Mouse (Mus musculus) c-Kit-negative CD71-positive TER-119-positive erythroid progenitor cells, embryonic 14.5 days (primary cell): Measurements from ENCODE around the gene Slc6a9.

Experiments used
- DNase-seq: peaks from one replicate; pipeline ENCODE4 v3.0.0-alpha.2; 2013; ENCODE audit warnings: low read depth, low spot score

Slc6a9 gene

DNA sequence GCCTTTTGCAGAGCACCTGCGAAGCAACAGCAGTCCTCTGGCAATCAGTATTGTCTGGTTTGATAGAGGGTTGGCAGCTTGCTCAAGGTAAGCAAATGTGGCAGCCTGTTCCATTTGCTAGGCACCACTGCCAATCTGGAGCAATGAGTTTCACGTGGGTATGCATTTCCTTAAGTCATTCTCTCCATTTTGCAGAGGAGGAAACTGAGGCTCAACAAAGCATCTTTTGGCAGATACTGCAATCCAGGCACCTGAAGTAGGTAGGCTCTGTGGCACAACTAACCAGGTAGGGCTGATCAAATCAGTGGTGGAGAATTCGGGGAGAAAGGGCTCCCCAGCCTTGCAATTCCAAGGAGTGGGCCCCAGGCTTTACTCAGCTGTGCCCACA is at the start of gene Slc6a9:
TSS of gene Slc6a9 (plus strand) at position 50 of the 388 bp plus-strand sequence.
- no peak for DNase-seq

GRCm38 (mm10) chr4:117786963-117787362 is 47.3 kb upstream of the Slc6a9 start:
- no peak for DNase-seq

DNA sequence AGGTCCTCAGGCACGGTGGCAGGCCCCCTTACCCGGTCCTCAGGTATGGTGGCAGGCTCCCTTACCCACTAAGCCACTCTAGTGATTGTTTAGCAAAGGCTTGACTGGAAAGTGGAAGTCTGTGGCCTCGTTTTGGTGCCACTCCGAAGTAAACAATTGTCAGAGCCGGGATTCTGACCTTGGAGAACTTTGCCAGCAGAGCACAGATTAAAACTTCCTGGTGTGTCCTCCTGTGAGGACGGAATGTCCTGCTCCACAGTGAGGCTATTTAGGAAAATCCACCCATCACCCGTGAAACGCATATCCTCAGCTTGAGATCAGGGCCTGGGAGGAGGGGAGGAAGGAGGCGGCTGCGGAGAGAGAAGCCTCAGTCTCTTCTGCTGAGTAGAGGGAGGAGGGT is 46.0 kb upstream of the Slc6a9 start:
- DNase-seq, result no peak

DNA sequence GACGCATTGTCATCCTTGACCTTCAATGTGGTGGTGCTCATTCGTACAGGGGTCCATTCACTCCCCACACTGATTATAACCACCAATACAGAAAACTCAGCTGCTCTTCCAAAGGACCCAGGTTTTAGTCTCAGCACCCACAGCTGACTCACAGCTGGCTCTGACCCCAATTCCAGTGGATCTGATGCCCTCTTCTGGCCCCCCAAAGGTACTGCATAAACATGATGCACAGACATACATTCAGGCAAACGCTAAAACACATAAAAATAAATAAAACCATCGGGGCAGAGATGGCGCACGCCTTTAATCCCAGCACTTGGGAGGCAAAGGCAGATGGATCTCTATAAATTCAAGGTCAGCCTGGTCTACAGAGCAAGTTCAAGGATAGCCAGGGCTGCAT is 34.4 kb upstream of the Slc6a9 start:
- no peak for DNase-seq

GRCm38 (mm10) chr4:117806992-117807391 is 27.3 kb upstream of the Slc6a9 start:
- peak; percentile 35 for DNase-seq

GRCm38 (mm10) chr4:117810933-117811332 is 23.4 kb upstream of the Slc6a9 start:
- DNase-seq, result no peak

- DNase-seq, result no peak
Measured at GRCm38 (mm10) chr4:117813591-117814192, 20.6 kb upstream of the Slc6a9 start.

DNA sequence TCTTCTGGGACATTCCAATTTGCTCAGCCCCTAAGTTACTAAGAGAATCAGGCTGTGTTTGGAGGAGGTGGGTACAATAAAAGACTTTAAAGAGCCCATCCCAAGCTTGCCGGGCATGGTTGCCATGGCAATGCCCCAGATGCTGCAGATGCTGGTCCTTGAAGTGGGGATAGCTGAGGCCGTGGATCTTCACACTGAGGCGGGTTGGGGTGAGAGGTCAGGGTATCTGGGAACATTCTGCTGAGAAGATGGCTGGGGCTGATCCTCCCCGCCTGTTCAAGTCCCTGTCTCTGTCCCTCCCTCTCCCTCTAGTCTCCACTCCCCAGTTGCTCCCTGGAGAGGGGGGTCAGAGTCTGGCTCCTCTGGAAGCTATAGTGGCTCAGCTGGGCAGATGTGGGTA is 20.0 kb upstream of the Slc6a9 start:
- no peak for DNase-seq

DNA sequence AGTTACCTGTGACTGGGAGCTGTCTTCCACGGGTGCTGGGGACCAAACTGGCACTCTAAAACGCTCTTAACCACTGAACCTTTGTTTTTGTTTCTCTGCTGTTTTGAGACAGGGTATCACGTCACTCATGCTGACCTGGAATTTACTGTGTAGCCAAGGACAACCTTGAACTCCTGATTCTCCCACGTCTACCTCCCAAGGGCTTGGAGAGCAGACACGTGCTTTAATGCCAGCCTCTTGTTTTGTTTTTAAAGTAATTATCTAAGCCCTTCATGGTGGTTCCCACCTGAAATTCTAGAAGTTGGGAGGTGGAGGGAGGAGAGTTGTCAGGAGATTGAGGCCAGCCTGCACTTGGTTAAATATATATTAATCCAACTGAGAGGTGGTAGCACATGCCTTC is 17.5 kb upstream of the Slc6a9 start:
- DNase-seq, result no peak

GRCm38 (mm10) chr4:117818032-117818431 is 16.3 kb upstream of the Slc6a9 start:
- DNase-seq, result no peak

DNA sequence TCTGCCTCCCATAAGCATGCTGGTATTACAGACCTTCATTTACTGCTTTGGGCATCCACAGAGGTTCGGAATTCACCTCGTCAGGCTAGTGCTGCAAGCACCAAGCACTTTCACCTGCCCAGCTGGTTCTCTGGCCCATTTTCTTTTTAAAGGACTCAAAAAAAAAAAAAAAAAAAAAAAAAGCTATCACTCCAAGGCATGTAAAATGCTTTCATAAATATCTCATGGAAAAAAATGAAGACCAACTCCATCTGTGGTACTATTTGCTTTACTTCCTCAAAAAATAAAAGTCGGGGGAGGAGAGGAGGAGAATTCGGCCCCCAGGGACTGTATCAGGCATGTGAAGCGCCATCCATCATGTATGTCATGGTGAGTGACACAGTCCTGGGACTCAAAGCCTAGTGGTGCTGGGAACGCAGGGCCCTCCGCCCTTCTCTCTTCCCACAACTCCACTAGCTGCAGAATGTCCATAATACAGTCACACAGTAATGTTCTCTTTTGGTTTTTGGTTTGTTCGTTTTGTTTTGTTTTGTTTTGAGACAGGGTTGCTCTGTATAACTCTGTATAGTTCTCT is 5.6 kb upstream of the Slc6a9 start:
- DNase-seq, result no peak

- DNase-seq, result peak; percentile 86
Measured at GRCm38 (mm10) chr4:117829260-117830123, 4.8 kb upstream of the Slc6a9 start.

GRCm38 (mm10) chr4:117830124-117830551 is 4.2 kb upstream of the Slc6a9 start:
- DNase-seq, result peak; percentile 90

- DNase-seq, result no peak
Measured at GRCm38 (mm10) chr4:117830801-117831200, 3.5 kb upstream of the Slc6a9 start.

DNA sequence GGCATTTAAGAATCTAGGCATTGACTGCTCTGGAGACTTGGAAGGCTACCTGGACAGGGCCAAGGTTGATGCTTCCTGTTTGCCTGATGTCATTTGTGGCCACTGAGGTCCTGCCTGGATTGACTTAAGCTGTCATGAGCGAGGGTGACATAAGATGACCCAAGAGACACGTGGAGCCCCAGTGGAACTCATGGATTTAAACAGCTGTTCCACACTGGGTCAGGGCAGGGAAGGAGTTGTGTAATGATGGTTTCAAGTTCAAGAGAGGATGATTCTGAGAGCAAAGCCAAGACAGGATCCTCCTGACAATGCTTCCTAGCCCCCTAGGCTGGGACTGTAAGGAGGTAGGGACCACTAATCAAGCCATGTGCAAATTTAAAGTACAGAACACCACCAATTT is 2.8 kb upstream of the Slc6a9 start:
- peak; percentile 45 for DNase-seq

- peak; percentile 77 for DNase-seq
Measured at GRCm38 (mm10) chr4:117831920-117832691, 2.2 kb upstream of the Slc6a9 start.

DNA sequence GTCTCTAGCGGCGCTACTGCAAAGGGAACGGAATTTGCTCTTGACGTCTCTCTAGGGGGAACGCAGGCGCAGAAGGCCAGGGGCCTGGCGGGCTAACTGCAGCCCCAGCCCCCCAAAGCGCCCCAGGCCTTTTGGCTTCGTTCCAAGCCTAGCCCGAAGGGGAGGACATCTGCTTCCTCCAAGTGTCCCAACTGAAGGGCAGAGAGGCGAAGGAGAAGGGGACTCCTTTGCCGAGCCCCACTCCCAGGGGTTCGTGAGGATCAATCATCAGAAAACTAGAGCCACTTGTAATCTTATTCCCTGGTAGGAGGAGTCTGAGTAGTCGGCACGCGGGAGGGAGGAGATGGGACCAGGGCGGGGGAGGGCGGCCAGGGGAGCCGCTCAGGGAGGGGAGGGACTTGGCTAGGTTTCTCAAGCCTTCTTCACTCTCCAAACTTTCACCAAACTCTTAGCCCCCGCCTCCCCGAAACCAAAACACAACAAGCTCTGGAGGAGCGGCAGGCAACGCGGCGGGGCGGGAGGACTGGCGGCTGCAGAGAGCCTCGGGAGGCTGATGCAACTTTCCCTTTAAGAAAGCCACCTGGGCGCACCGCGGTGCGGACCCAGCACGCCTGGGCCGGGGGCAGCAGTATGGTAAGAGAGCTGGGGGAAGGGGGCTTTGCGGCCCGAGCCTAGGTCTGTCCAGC is 682 bp downstream of the Slc6a9 start:
- peak; percentile 77 for DNase-seq

DNA sequence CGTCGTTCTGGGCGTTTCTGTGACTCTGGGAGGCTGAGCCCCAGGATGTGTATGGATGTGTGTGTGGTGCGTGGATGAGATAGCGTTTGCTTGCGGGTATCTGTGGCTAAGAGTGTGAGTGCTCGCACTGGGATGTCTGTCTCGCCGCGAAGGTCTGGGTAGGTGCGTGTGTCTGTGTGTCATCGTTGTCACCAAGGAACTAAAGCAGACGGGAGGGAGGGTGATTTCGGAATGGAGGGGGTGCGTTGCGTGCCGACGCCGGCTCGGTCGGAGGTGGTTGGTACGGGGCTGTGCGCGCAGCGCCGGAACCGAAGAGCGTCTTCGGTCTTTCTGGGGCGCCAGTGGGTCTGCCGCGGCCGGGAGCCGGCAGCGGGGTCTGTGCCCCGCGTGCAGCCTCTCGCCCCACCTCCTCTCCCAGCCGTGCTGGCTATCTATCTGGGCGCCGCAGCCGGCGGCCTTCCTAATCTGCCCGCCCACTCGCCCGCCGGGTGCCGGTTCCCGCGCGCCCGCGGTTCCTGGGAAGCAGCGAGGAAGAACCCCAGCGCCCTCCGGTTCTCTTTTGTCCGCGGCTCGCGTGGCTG is 1.3 kb downstream of the Slc6a9 start:
- DNase-seq, result peak; percentile 69

DNA sequence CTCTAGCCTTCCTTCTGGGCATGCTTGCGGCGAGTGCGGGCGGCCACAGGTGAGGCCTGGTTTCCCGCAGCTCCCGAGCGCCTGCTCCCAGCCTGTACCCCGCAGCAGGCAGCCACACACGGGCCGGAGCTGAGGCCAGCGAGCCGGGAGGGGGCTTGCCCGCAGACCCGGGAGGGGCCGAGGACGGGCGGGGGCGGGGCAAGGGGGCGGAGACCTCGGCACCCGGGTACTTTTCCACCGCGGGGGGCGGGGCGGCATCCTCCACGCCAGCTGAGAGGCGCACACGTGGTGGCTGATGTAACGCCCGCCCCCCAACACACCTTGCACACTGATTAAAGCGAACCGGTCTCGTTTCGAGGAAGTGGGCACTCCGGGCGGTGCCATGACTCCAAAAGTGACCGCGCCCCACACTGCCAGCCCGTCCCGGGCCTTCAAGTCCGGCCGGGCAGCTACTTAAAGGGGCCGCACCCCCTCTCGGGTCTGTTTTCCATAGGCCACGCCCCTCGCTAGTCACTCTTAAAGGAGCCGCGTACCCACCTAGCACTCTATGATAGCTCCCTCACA is 2.0 kb downstream of the Slc6a9 start:
- peak; percentile 91 for DNase-seq

GRCm38 (mm10) chr4:117837271-117837670 is 3.0 kb downstream of the Slc6a9 start:
- no peak for DNase-seq

DNA sequence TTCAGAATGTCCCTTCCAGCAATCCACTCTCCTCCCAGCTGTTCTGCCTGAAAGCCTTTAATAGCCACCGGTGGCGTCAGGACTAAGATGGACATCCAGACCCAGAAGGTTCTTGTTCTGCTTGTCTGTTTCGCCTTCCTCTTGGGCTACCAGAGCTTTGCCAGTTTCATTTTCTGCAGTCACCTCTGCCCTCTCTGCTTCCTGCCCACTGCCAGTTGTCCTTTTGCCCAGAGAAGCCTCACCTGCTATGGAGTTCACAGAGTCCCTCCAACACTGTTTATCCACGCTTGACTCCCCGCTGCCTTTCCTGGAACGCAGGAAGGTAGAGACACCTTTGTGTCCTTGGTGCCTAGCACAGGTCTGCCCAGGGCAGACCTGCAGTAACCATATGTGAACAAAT is 5.1 kb downstream of the Slc6a9 start:
- DNase-seq, result no peak
